Mouse (Mus musculus) ES-Bruce4 (cell line): ENCODE measurements around the gene Sox8.

Experiments used
- CTCF ChIP-seq: IDR thresholded peaks from one replicate; pipeline ENCODE4 v1.8.1; 2011; ENCODE audit warnings: low read depth, low read length
- EP300 ChIP-seq: IDR thresholded peaks from 2 replicates; pipeline ENCODE4 v1.6.1; 2011; ENCODE audit warnings: low read depth, low read length; ENCODE audit not compliant: insufficient read depth
- POLR2A ChIP-seq: IDR thresholded peaks from one replicate; pipeline ENCODE4 v1.8.1; 2011; ENCODE audit warnings: low read length; ENCODE audit not compliant: insufficient read depth

- TF ChIP-seq CTCF (no peak), POLR2A (no peak), EP300 (no peak)
Measured at GRCm38 (mm10) chr17:25614723-25615510, 44.4 kb upstream of the Sox8 start.
